Mouse (Mus musculus) megakaryocyte-erythroid progenitor cell, adult 5-6 weeks (primary cell): Measurements from ENCODE around the gene Olfr957. TPM values are rescaled to one million over a fixed set of nuclear protein-coding genes. Genes with fewer than 3 reads are reported as not detected.

Source experiments
- ATAC-seq: replicated peaks from 2 replicates; pipeline ENCODE4 v1.8.0; 2016; ENCODE audit warnings: mild to moderate bottlenecking, inconsistent platforms; ENCODE audit not compliant: severe bottlenecking, poor library complexity, low FRiP score, low TSS enrichment
- total RNA-seq, 2 experiments: library from RNA; stranded (forward) in 1 of 2; stranded (reverse) in 1 of 2; fragments of 200-1000, 215-1000 nt in 1 of 2; fragments of >200 nt in 1 of 2; fragmentation: Nextera tagmentation in 1 of 2; gene quantifications; 2 replicates each; pipeline ENCODE4 v1.2.3; 2014 to 2017

Gene Olfr957
- total RNA-seq (2014; fragmentation: Nextera tagmentation) (not detected in 2 replicates), total RNA-seq (2017) (not detected in 2 replicates)

- ATAC-seq = no peak
Measured at GRCm38 (mm10) chr9:39515531-39515930, at the start of gene Olfr957. Gene Olfr957 (minus strand): TSS chr9:39515809.

DNA sequence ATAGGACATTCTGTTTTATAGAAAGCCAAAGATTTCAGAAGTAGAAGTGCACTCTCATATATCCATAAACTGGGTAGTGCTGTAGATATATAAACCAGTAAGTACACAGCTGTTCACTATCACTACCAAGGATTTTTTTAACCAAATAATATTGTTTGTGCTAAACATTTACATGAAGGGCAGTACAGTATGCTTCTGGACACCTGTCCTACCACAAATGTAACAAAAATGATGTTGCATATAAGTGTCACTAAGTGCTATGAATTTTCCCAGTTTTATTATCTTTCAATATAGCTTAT lies 42.7 kb upstream of the Olfr957 start:
- ATAC-seq = no peak

- ATAC-seq = no peak
Measured at GRCm38 (mm10) chr9:39557529-39558348, 42.1 kb upstream of the Olfr957 start.

DNA sequence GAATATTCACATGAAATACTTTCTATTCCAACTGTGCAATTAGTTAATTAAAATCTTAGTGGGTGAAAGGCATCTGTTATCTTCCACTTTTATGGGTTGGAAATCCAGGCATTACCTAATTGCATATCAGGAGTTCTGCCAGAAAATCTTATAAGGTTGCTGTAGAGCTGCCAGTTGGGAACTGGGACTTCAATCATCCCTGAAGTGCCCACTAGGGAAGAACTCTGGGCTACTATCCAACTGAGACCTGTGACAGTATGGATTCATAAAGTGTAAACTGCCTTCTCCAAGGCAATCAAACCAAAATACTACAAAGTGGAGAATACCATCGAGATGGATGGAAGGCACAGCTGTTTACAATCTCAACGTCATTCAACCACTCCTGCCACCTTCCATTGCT lies 38.3 kb upstream of the Olfr957 start, which contains the start of gene Olfr958:
Olfr958 (minus strand) TSS at position 109 of the 400 bp plus-strand sequence.
- ATAC-seq = no peak

GRCm38 (mm10) chr9:39550806-39551205 lies 35.2 kb upstream of the Olfr957 start:
- no peak for ATAC-seq

GRCm38 (mm10) chr9:39523616-39524285 lies 8.1 kb upstream of the Olfr957 start:
- ATAC-seq = no peak

- no peak for ATAC-seq
Measured at GRCm38 (mm10) chr9:39518595-39518994, 3.0 kb upstream of the Olfr957 start.

- no peak for ATAC-seq
Measured at GRCm38 (mm10) chr9:39509412-39509811, 6.2 kb downstream of the Olfr957 start.

DNA sequence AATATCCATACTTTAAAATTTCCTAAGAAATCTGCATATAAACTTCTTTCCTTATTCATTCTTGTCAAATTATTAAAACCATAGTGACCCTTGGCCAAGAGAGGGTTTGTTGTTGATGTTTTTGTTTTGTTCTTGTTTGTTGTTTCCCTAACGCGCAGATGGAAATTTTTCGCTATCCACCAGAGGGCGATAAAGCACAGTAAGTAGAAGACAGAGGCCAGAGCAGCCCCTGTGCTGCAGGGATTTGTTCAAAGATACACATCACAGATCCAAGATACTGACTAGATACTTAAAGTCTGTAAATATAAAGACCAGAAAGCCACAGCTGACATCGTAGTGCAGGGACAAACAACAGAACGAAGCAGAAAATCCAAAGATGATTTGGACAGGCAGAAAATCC lies 6.6 kb downstream of the Olfr957 start:
- no peak for ATAC-seq

DNA sequence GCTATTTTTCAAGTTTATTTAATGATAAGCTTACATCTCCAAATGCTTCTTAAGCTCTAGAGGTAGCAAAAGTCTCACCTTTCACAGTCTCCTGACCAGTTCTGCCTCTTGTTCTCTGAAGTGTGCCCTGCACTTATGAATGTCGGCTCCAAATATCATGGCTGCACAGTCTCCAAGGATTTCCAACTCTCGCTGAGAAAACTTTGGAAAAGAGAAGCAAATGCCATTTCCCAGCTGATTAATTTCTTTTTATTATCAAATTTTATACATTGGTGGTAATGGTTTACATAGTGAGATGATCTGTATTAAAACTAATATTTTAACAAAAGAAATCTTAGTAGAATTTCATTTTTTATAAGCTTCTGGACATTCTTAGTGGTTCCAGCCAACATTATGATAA lies 21.7 kb downstream of the Olfr957 start, which contains the start of gene Olfr44:
Olfr44 (minus strand) TSS at position 101 of the 400 bp plus-strand sequence.
- no peak for ATAC-seq

DNA sequence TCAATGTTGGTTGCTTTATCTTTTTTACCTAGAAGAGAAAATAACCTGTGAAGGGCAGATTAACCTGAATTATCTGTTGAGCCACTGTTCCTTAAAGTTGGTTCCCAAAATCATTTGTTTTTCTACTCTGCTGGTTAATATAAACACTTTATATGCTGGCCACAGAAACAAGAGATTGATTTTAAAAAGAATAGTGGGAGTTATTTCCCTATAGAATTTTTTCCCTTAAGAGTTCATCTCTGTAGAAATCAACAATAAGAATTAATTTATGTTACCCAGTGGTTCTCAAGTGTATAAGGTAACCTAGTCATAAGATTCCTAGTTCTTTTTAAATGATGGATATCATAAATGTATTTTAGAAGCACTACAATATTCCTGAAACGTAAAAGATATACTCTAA lies 43.8 kb downstream of the Olfr957 start, which contains the start of gene Olfr955:
Olfr955 (minus strand) TSS at position 101 of the 400 bp plus-strand sequence.
- ATAC-seq = no peak

Other genes with a start within 250 kb of the Olfr957 start
- gene Olfr945, start 239.0 kb downstream of the Olfr957 start, total RNA-seq (2014; fragmentation: Nextera tagmentation) = not detected in 2 replicates
- gene Olfr945, start 239.0 kb downstream of the Olfr957 start, total RNA-seq (2017) = not detected in 2 replicates
- gene Olfr948, start 189.8 kb downstream of the Olfr957 start, total RNA-seq (2014; fragmentation: Nextera tagmentation) = not detected in 2 replicates
- gene Olfr948, start 189.8 kb downstream of the Olfr957 start, total RNA-seq (2017) = not detected in 2 replicates
- not detected in 2 replicates for gene Olfr951, start 128.4 kb downstream of the Olfr957 start, total RNA-seq (2014; fragmentation: Nextera tagmentation)
- not detected in 2 replicates for gene Olfr951, start 128.4 kb downstream of the Olfr957 start, total RNA-seq (2017)
- not detected in 2 replicates for gene Olfr952, start 88.7 kb downstream of the Olfr957 start, total RNA-seq (2014; fragmentation: Nextera tagmentation)
- not detected in 2 replicates for gene Olfr952, start 88.7 kb downstream of the Olfr957 start, total RNA-seq (2017)
- not detected in 2 replicates for gene Olfr954, start 59.1 kb downstream of the Olfr957 start, total RNA-seq (2014; fragmentation: Nextera tagmentation)
- gene Olfr954, start 59.1 kb downstream of the Olfr957 start, total RNA-seq (2017) = not detected in 2 replicates
- gene Olfr955, start 43.9 kb downstream of the Olfr957 start, total RNA-seq (2014; fragmentation: Nextera tagmentation) = not detected in 2 replicates
- gene Olfr955, start 43.9 kb downstream of the Olfr957 start, total RNA-seq (2017) = not detected in 2 replicates
- gene Olfr44, start 21.8 kb downstream of the Olfr957 start, total RNA-seq (2014; fragmentation: Nextera tagmentation) = not detected in 2 replicates
- not detected in 2 replicates for gene Olfr44, start 21.8 kb downstream of the Olfr957 start, total RNA-seq (2017)
- gene Olfr958, start 38.2 kb upstream of the Olfr957 start, total RNA-seq (2014; fragmentation: Nextera tagmentation) = not detected in 2 replicates
- not detected in 2 replicates for gene Olfr958, start 38.2 kb upstream of the Olfr957 start, total RNA-seq (2017)
- gene Olfr959, start 59.8 kb upstream of the Olfr957 start, total RNA-seq (2014; fragmentation: Nextera tagmentation) = not detected in 2 replicates
- not detected in 2 replicates for gene Olfr959, start 59.8 kb upstream of the Olfr957 start, total RNA-seq (2017)
- gene AW551984, start 88.6 kb upstream of the Olfr957 start, total RNA-seq (2014; fragmentation: Nextera tagmentation) = not detected in 2 replicates
- gene AW551984, start 88.6 kb upstream of the Olfr957 start, total RNA-seq (2017) = not detected in 2 replicates
- not detected in 2 replicates for gene Olfr148, start 94.8 kb upstream of the Olfr957 start, total RNA-seq (2014; fragmentation: Nextera tagmentation)
- gene Olfr148, start 94.8 kb upstream of the Olfr957 start, total RNA-seq (2017) = not detected in 2 replicates
- gene Olfr960, start 105.6 kb upstream of the Olfr957 start, total RNA-seq (2014; fragmentation: Nextera tagmentation) = not detected in 2 replicates
- gene Olfr960, start 105.6 kb upstream of the Olfr957 start, total RNA-seq (2017) = not detected in 2 replicates
- gene Olfr961, start 129.3 kb upstream of the Olfr957 start, total RNA-seq (2014; fragmentation: Nextera tagmentation) = not detected in 2 replicates
- not detected in 2 replicates for gene Olfr961, start 129.3 kb upstream of the Olfr957 start, total RNA-seq (2017)
- not detected in 2 replicates for gene Olfr963, start 151.4 kb upstream of the Olfr957 start, total RNA-seq (2014; fragmentation: Nextera tagmentation)
- not detected in 2 replicates for gene Olfr963, start 151.4 kb upstream of the Olfr957 start, total RNA-seq (2017)
- gene Olfr149, start 191.3 kb upstream of the Olfr957 start, total RNA-seq (2014; fragmentation: Nextera tagmentation) = not detected in 2 replicates
- gene Olfr149, start 191.3 kb upstream of the Olfr957 start, total RNA-seq (2017) = not detected in 2 replicates
- not detected in 2 replicates for gene Olfr965, start 195.5 kb upstream of the Olfr957 start, total RNA-seq (2014; fragmentation: Nextera tagmentation)
- not detected in 2 replicates for gene Olfr965, start 195.5 kb upstream of the Olfr957 start, total RNA-seq (2017)
- not detected in 2 replicates for gene Olfr150, start 215.2 kb upstream of the Olfr957 start, total RNA-seq (2014; fragmentation: Nextera tagmentation)
- gene Olfr150, start 215.2 kb upstream of the Olfr957 start, total RNA-seq (2017) = not detected in 2 replicates
- not detected in 2 replicates for gene Olfr967, start 230.4 kb upstream of the Olfr957 start, total RNA-seq (2014; fragmentation: Nextera tagmentation)
- gene Olfr967, start 230.4 kb upstream of the Olfr957 start, total RNA-seq (2017) = not detected in 2 replicates